Mouse (Mus musculus): ENCODE measurements around the gene Ly6g6f.

Ly6g6f gene

GRCm38 (mm10) chr17:35077285-35077684, 8.1 kb downstream of the Ly6g6f start:
- peak in 1 of 2 experiments; percentile 3 for DNase-seq

GRCm38 (mm10) chr17:35076507-35077176, 8.8 kb downstream of the Ly6g6f start, which contains the start of gene Ly6g6e:
Gene Ly6g6e, plus strand, starts transcription at chr17:35076902.
- DNase-seq, result no peak

GRCm38 (mm10) chr17:35074097-35074496, 11.3 kb downstream of the Ly6g6f start:
- DNase-seq, result no peak

GRCm38 (mm10) chr17:35071454-35071853, 14.0 kb downstream of the Ly6g6f start:
- DNase-seq, result no peak

- DNase-seq, result peak; percentile 69 to 78
Measured at GRCm38 (mm10) chr17:35070556-35071229, 14.7 kb downstream of the Ly6g6f start.

GRCm38 (mm10) chr17:35068213-35068914, 17.0 kb downstream of the Ly6g6f start:
- peak in 1 of 2 experiments; percentile 59 for DNase-seq

- no peak for DNase-seq
Measured at GRCm38 (mm10) chr17:35066084-35066483, 19.3 kb downstream of the Ly6g6f start, which contains the start of gene Mpig6b. Gene Mpig6b, minus strand, starts transcription at chr17:35066184.

GRCm38 (mm10) chr17:35064951-35065947, 20.2 kb downstream of the Ly6g6f start, which contains the start of gene Ly6g6c:
Gene Ly6g6c, plus strand, starts transcription at chr17:35065388.
- peak; percentile 89 to 93 for DNase-seq

GRCm38 (mm10) chr17:35064378-35064877, 21.0 kb downstream of the Ly6g6f start:
- DNase-seq, result no peak

GRCm38 (mm10) chr17:35063466-35063865, 21.9 kb downstream of the Ly6g6f start:
- DNase-seq, result no peak

GRCm38 (mm10) chr17:35061299-35061698, 24.1 kb downstream of the Ly6g6f start:
- DNase-seq, result no peak

GRCm38 (mm10) chr17:35060737-35061297, 24.6 kb downstream of the Ly6g6f start:
- DNase-seq, result peak; percentile 53 to 62

GRCm38 (mm10) chr17:35060071-35060470, 25.3 kb downstream of the Ly6g6f start:
- no peak for DNase-seq

- peak; percentile 88 to 92 for DNase-seq
Measured at GRCm38 (mm10) chr17:35058911-35059892, 26.2 kb downstream of the Ly6g6f start, which contains the start of gene Ddah2. Gene Ddah2, plus strand, starts transcription at chr17:35059035.

GRCm38 (mm10) chr17:35058316-35058715, 27.1 kb downstream of the Ly6g6f start:
- no peak for DNase-seq

- DNase-seq, result no peak
Measured at GRCm38 (mm10) chr17:35057090-35057489, 28.3 kb downstream of the Ly6g6f start.

GRCm38 (mm10) chr17:35055691-35056495, 29.5 kb downstream of the Ly6g6f start:
- no peak for DNase-seq

- no peak for DNase-seq
Measured at GRCm38 (mm10) chr17:35052271-35052798, 33.1 kb downstream of the Ly6g6f start.
